Comparison of ENCODE assay signal across 10 mouse cellular contexts in genomic region chr2:141013443-141014165, GRCm38 (mm10).
DNase-seq lines count a peak whose midpoint lies in the region; ATAC-seq and TF ChIP-seq lines count a peak whose summit lies in the region.
"Had no signal": no experiment of that assay in that cellular context is flagged by ENCODE, and none has a peak within 500 bp of the region (broad histone marks: within the 10 kb centered on the region; RNA-seq: fewer than 3 reads in every experiment).

No protein-coding gene starts in this region.

- peak; percentile 76 for ATAC-seq in intestine, embryonic 14.5 days (replicated peaks; ENCODE audit: low FRiP score, low TSS enrichment, low read depth)
- no peak for ATAC-seq in intestine, postnatal 0 days
- ATAC-seq in kidney, embryonic 14.5 days (ENCODE audit: low FRiP score, low TSS enrichment), result peak; percentile 91
- ATAC-seq in stomach, embryonic 15.5 days (ENCODE audit: insufficient read depth, low FRiP score, low read depth), result peak; percentile 50; the same call in 1 of the 2 replicates

- no peak for TF ChIP-seq CTCF in intestine, postnatal 0 days (IDR thresholded peaks at IDR 0.05; ENCODE audit: low read depth)

- H3K4me1 ChIP-seq in intestine, embryonic 14.5 days (replicated peaks; ENCODE audit: control insufficient read depth, insufficient read depth, low read length), result no peaks in the 10 kb centered on the region; the same call in 1 of the 2 replicates
- 0 out of 2 replicates have a peak, but pooled peaks cover 3% of the 10 kb centered on the region for H3K4me1 ChIP-seq in intestine, postnatal 0 days (replicated peaks; ENCODE audit: control insufficient read depth, insufficient read depth, low read length)
- peaks cover 11% of the 10 kb centered on the region for H3K4me1 ChIP-seq in kidney, embryonic 14.5 days (ENCODE audit: control insufficient read depth, insufficient read depth, low read length)
- no peaks in the 10 kb centered on the region for H3K4me1 ChIP-seq in stomach, embryonic 15.5 days
- H3K4me1 ChIP-seq: megakaryocyte, embryonic 14.5 days had no signal

- H3K27me3 ChIP-seq in intestine, embryonic 14.5 days (replicated peaks; ENCODE audit: control insufficient read depth, insufficient read depth, low read length), result no peaks in the 10 kb centered on the region
- no peaks in the 10 kb centered on the region for H3K27me3 ChIP-seq in intestine, postnatal 0 days (replicated peaks; ENCODE audit: control insufficient read depth, insufficient read depth, low read length)
- no peaks in the 10 kb centered on the region for H3K27me3 ChIP-seq in kidney, embryonic 14.5 days (ENCODE audit: control insufficient read depth, insufficient read depth, low read length)
- no peaks in the 10 kb centered on the region for H3K27me3 ChIP-seq in stomach, embryonic 15.5 days (replicated peaks)
- H3K27me3 ChIP-seq: CH12.LX; megakaryocyte, embryonic 14.5 days had no signal

- DNase-seq in intestine, embryonic 14.5 days (ENCODE audit: low spot score), result peak; percentile 63
- DNase-seq in adrenal gland, adult (ENCODE audit: inconsistent age in 2 of 2, low spot score in 1 of 2), result peak; percentile 19 to 62
- peak; percentile 8 for DNase-seq in gastrocnemius, adult 18-20 months (ENCODE audit: low spot score)
- DNase-seq in layer of hippocampus, postnatal 10 days (ENCODE audit: low spot score in 2 of 2), result no peak
- no peak for DNase-seq in layer of hippocampus, postnatal 25 days (ENCODE audit: extremely low spot score in 1 of 2, low spot score in 1 of 2)

- H3K9ac ChIP-seq in intestine, embryonic 14.5 days (ENCODE audit: low read length), result no peak overlapping the region
- H3K9ac ChIP-seq in intestine, postnatal 0 days (ENCODE audit: low read depth, low read length), result no peak overlapping the region
- H3K9ac ChIP-seq in kidney, embryonic 14.5 days (ENCODE audit: low read depth, low read length), result no peak overlapping the region
- no peak overlapping the region for H3K9ac ChIP-seq in stomach, embryonic 15.5 days

- H3K9me3 ChIP-seq in intestine, embryonic 14.5 days (ENCODE audit: control insufficient read depth, low read length), result no peaks in the 10 kb centered on the region
- H3K9me3 ChIP-seq in intestine, postnatal 0 days (ENCODE audit: control insufficient read depth), result no peaks in the 10 kb centered on the region
- H3K9me3 ChIP-seq in kidney, embryonic 14.5 days (ENCODE audit: control insufficient read depth, low read length), result no peaks in the 10 kb centered on the region
- H3K9me3 ChIP-seq in stomach, embryonic 15.5 days, result no peaks in the 10 kb centered on the region

- WGBS in intestine, embryonic 14.5 days, result 44% methylated on average over 8 of the region's 8 CpGs
- 62% methylated on average over 8 of the region's 8 CpGs for WGBS in intestine, postnatal 0 days
- 15% methylated on average over 8 of the region's 8 CpGs for WGBS in kidney, embryonic 14.5 days
- WGBS in stomach, embryonic 15.5 days, result 43% methylated on average over 8 of the region's 8 CpGs

- H3K27ac ChIP-seq in intestine, embryonic 14.5 days (ENCODE audit: low read depth), result no peak overlapping the region
- H3K27ac ChIP-seq in intestine, postnatal 0 days (ENCODE audit: low read depth, low read length), result no peak overlapping the region
- peak overlapping the region; percentile 57; the same call in 1 of the 2 replicates for H3K27ac ChIP-seq in kidney, embryonic 14.5 days (ENCODE audit: low read depth, low read length)
- no peak overlapping the region for H3K27ac ChIP-seq in stomach, embryonic 15.5 days

- no peak overlapping the region for H3K4me2 ChIP-seq in intestine, embryonic 14.5 days (ENCODE audit: low read length)
- H3K4me2 ChIP-seq in intestine, postnatal 0 days (replicated peaks; ENCODE audit: low read depth), result no peak overlapping the region
- 0 out of 2 replicates have a peak overlapping the region, but pooled peaks have one; percentile 8 for H3K4me2 ChIP-seq in kidney, embryonic 14.5 days (replicated peaks; ENCODE audit: low read depth, low read length)
- H3K4me2 ChIP-seq in stomach, embryonic 15.5 days, result no peak overlapping the region

- H3K36me3 ChIP-seq in intestine, embryonic 14.5 days (ENCODE audit: control insufficient read depth, insufficient read depth, low read length), result no peaks in the 10 kb centered on the region
- no peaks in the 10 kb centered on the region for H3K36me3 ChIP-seq in intestine, postnatal 0 days (ENCODE audit: control insufficient read depth, insufficient read depth)
- H3K36me3 ChIP-seq in kidney, embryonic 14.5 days (ENCODE audit: control insufficient read depth, insufficient read depth, low read length), result no peaks in the 10 kb centered on the region
- no peaks in the 10 kb centered on the region for H3K36me3 ChIP-seq in stomach, embryonic 15.5 days

- no peak overlapping the region for H3K4me3 ChIP-seq in intestine, embryonic 14.5 days (ENCODE audit: low read depth, low read length)
- H3K4me3 ChIP-seq in intestine, postnatal 0 days (ENCODE audit: low read depth, low read length), result no peak overlapping the region
- H3K4me3 ChIP-seq in kidney, embryonic 14.5 days (ENCODE audit: low read length), result no peak overlapping the region
- no peak overlapping the region for H3K4me3 ChIP-seq in stomach, embryonic 15.5 days (replicated peaks)
- H3K4me3 ChIP-seq: megakaryocyte, embryonic 14.5 days had no signal

Comparison
In these comparisons a context has a peak if more than half of its experiments do, and no peak if none do; other contexts are left out.
1. DNase-seq: peak in intestine, embryonic 14.5 days (single experiment), adrenal gland, adult (2 of 2) and gastrocnemius, adult 18-20 months (single experiment); none in layer of hippocampus, postnatal 10 days (0 of 2) and layer of hippocampus, postnatal 25 days (0 of 2).